Mouse (Mus musculus) lung, embryonic 16.5 days (tissue): ENCODE measurements around the gene Plekhh2. TPM values are rescaled to one million over a fixed set of nuclear protein-coding genes. Genes with fewer than 3 reads are reported as not detected.

Experiments
- ATAC-seq: fragments of 200-750 bp; cut with Nextera tagmentation; 2 replicates; pipeline ENCODE4 v1.8.0; 2017; ENCODE audit warnings: low read depth, mild to moderate bottlenecking, moderate library complexity
- H3K27ac ChIP-seq: fragments of 300-500 bp; sonication (generic); 2 replicates; pipeline ENCODE4 v1.5.1; 2014; ENCODE audit warnings: mild to moderate bottlenecking, control low read depth, low read length
- H3K27me3 ChIP-seq: fragments of 300-500 bp; sonication (generic); 2 replicates; pipeline ENCODE4 v1.6.1; 2014; ENCODE audit warnings: low read depth, low read length, mixed read lengths; ENCODE audit not compliant: control insufficient read depth, insufficient read depth
- H3K36me3 ChIP-seq: fragments of 300-500 bp; sonication (generic); 2 replicates; pipeline ENCODE4 v1.6.1; 2014; ENCODE audit warnings: low read length; ENCODE audit not compliant: control insufficient read depth, insufficient read depth
- H3K4me1 ChIP-seq: fragments of 300-500 bp; sonication (generic); replicated peaks from 2 replicates; pipeline ENCODE4 v1.6.1; 2014; ENCODE audit warnings: low read length, mixed read lengths; ENCODE audit not compliant: control insufficient read depth, insufficient read depth
- H3K4me2 ChIP-seq: fragments of 300-500 bp; sonication (generic); 2 replicates; pipeline ENCODE4 v1.6.1; 2014; ENCODE audit warnings: low read depth, low read length, control low read depth
- H3K4me3 ChIP-seq: fragments of 300-500 bp; sonication (generic); 2 replicates; pipeline ENCODE4 v1.5.1; 2014; ENCODE audit warnings: mild to moderate bottlenecking, low read length, control low read depth
- H3K9ac ChIP-seq: fragments of 300-500 bp; sonication (generic); 2 replicates; pipeline ENCODE4 v1.6.1; 2014; ENCODE audit warnings: low read length, control low read depth
- H3K9me3 ChIP-seq: fragments of 300-500 bp; sonication (generic); 2 replicates; pipeline ENCODE4 v1.6.1; 2016; ENCODE audit warnings: low read length; ENCODE audit not compliant: control insufficient read depth
- WGBS: fragments of 180-500 bp; shearing (Covaris S2); extraction: QIAGEN DNeasy Blood & Tissue Kit; methylation state at CpG from one replicate; pipeline ENCODE4 v1.1.7; 2014; 5-methylcytosine and 5-hydroxymethylcytosine counted together
- polyA plus RNA-seq: library from polyadenylated mRNA; unstranded; fragments of >200 nt; fragmentation: Nextera tagmentation; extraction: Ambion mirVana; gene quantifications from 2 replicates; pipeline ENCODE4 v1.2.1, GENCODE M21; 2015

The Plekhh2 gene
- polyA plus RNA-seq, 1 experiment from 2014 or later: 10.5 TPM

DNA sequence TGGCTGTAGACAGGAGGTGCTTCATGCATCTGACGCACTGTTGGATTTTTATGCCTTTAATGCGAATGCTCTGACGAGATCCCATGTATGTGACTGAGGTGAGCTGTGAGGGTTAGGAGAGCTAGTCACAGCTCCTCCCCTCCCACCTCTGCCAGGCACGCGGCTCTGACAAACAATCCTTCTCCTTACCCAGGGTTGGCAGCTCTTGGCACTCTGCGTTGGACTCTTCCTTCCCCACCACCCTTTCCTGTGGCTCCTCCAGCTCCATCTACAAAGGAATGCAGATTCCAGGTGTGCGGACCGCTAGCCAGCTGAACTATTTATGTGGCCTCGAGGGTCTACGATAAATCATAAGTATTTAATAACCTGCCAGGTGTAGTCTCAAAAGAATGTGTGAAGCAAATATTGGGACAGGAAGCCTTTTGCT lies 84.3 kb downstream of the Plekhh2 start:
- H3K27ac ChIP-seq: peak overlapping the region; percentile 55
- H3K4me3 ChIP-seq: no peak overlapping the region
- no peak overlapping the region for H3K9ac ChIP-seq
- peaks cover 7% of the 10 kb centered on the region for H3K4me1 ChIP-seq
- peak; percentile 94 for ATAC-seq
- H3K36me3 ChIP-seq: peaks cover 13% of the 10 kb centered on the region
- peak overlapping the region; percentile 20; the same call in 1 of the 2 replicates for H3K4me2 ChIP-seq
- no peaks in the 10 kb centered on the region for H3K9me3 ChIP-seq
- 30% methylated on average over 10 of the region's 10 CpGs for WGBS
- no peaks in the 10 kb centered on the region for H3K27me3 ChIP-seq

DNA sequence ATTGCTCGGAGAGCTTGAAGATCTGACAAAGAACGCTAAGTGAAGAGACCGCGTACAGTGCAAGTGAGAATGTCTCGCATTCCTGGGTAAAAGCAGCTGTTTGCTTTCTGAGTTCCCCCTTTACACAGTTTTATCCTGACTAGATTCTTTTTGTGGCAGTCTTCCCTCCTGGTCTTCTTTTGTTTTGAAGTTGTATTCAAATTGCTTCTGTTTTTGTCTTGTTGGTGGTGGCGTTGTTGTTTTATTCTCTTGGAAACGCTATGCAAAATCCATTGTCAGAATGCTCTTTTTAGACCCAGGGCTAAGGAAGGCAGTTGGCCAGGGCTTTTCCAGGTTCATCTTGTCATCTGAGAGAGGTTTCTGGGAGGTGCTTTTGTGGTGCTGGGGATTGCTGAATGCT lies 84.8 kb downstream of the Plekhh2 start:
- H3K9me3 ChIP-seq: no peaks in the 10 kb centered on the region
- no peak overlapping the region for H3K9ac ChIP-seq
- H3K4me2 ChIP-seq: no peak overlapping the region
- WGBS: 54% methylated on average over 7 of the region's 7 CpGs
- peak overlapping the region; percentile 52 for H3K27ac ChIP-seq
- peaks cover 7% of the 10 kb centered on the region for H3K4me1 ChIP-seq
- ATAC-seq: peak; percentile 49; the same call in 1 of the 2 replicates
- H3K4me3 ChIP-seq: no peak overlapping the region
- no peaks in the 10 kb centered on the region for H3K27me3 ChIP-seq
- H3K36me3 ChIP-seq: peaks cover 10% of the 10 kb centered on the region

DNA sequence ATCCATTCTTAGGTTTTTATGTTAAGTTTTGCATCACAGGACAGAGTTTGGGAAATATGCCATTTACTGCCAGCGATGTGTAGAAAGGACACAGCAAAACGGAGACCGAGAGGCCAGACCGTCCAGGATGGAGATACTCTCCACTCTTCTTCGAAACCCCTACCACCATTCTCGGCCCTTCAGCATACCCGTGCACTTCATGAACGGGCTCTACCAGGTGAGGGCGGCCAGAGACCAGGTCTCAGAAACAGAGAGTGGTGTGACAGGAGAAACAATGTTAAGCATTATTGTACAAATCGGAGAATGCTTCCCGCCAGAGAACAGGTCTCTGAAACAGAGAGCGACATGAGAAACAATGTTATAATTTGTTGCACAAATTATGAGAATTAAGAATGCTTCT lies 86.2 kb downstream of the Plekhh2 start:
- 88% methylated on average over 12 of the region's 12 CpGs for WGBS

DNA sequence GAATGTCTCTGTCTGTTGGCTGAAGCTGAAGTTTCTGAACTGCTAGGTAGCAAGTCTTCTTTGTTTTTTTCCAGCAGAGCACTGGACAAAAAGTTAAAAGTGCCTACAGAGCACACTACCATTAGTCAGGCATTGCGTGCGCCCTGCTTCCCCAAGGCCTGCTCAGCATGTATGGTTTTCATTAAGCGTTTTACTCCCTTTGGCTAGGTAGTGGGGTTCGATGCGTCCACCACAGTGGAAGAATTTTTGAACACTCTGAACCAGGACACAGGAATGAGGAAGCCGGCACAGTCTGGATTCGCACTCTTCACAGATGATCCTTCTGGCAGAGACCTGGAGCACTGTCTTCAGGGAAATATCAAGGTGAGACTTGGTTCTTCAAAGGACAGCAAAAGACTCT lies 87.2 kb downstream of the Plekhh2 start:
- Histone ChIP-seq H3K27me3 (no peaks in the 10 kb centered on the region), H3K9me3 (no peaks in the 10 kb centered on the region), H3K4me3 (no peak overlapping the region), H3K4me1 (peaks cover 17% of the 10 kb centered on the region), H3K36me3 (peaks cover 4% of the 10 kb centered on the region; the same call in 1 of the 2 replicates), H3K27ac (no peak overlapping the region), H3K9ac (no peak overlapping the region), H3K4me2 (no peak overlapping the region)
- WGBS: 89% methylated on average over 7 of the region's 7 CpGs
- ATAC-seq: no peak

More for the DNA sequence above, 86.2 kb downstream of the Plekhh2 start:
- no peak overlapping the region for H3K4me3 ChIP-seq
- no peak overlapping the region for H3K9ac ChIP-seq
- H3K4me2 ChIP-seq: no peak overlapping the region
- H3K27me3 ChIP-seq: no peaks in the 10 kb centered on the region
- peaks cover 6% of the 10 kb centered on the region; the same call in 1 of the 2 replicates for H3K36me3 ChIP-seq
- no peaks in the 10 kb centered on the region for H3K9me3 ChIP-seq
- peaks cover 8% of the 10 kb centered on the region for H3K4me1 ChIP-seq
- no peak for ATAC-seq
- H3K27ac ChIP-seq: no peak overlapping the region

DNA sequence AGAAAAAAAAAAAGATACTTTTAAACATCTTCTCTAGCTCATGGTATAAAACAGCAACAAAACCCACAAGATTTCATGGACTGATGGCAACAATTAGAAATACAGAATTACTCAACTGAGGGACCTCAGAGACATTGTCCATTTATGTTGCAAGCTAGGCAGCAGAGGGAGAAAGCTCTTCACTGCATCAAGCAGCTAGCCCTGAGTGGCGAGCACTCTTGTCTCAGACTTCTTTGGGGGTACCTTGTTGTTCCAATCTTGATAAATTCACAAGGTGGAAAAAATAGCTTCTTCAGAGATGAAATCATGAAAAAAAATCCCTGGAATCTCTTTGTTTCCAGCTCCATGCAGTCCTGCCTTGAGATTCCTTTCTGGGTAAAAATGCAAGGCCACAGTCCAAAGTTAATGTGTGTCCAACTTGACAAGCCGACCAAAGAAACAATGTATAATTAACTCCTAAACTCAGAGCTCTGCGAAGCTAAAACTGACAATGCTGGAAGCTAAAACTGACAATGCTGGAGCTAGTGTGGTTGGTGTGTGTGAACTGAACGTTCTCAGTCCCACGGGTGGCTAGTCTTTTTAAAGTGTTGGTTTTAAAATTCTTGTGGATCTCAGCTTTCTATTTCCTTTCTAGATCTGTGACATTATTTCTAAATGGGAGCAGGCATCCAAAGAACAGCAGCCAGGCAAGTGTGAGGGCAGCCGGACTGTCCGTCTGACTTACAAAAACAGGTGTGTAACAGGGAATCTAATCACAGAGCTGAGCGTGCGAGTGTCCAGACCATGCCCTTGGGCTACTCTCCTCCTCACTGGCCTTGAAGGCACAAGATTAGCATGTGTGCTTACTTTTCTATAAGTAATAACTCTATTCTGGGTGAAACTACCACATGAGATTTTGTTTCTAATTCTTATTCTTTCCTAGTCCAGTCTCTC lies 88.6 kb downstream of the Plekhh2 start:
- no peaks in the 10 kb centered on the region for H3K36me3 ChIP-seq
- H3K27me3 ChIP-seq: no peaks in the 10 kb centered on the region
- H3K9ac ChIP-seq: no peak overlapping the region
- H3K4me1 ChIP-seq: peaks cover 17% of the 10 kb centered on the region
- WGBS: 61% methylated on average over 9 of the region's 9 CpGs
- no peaks in the 10 kb centered on the region for H3K9me3 ChIP-seq
- H3K4me3 ChIP-seq: no peak overlapping the region
- H3K4me2 ChIP-seq: no peak overlapping the region
- ATAC-seq: no peak
- peak overlapping the region; percentile 3; the same call in 1 of the 2 replicates for H3K27ac ChIP-seq

DNA sequence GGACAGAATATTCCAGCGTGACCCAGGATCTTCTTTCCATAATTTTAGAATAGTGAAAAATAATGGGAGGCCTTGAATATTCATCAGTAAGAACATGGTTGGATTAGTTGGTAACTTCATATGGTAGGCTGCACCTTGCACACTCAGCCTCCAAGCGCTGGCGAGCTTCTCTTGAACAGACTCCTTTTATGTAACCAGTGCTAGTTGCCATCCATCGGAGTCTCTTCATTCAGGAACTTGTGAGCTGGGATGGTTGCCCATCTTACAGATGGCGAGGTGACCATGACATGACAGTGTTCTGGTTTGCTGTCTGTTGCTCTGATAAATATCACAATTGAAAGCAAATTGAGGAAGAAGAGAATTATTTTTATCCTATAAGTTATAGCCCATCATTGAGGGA lies 90.1 kb downstream of the Plekhh2 start:
- H3K27me3 ChIP-seq: no peaks in the 10 kb centered on the region
- 95% methylated on average over 5 of the region's 5 CpGs for WGBS
- ATAC-seq: no peak
- H3K4me1 ChIP-seq: peaks cover 13% of the 10 kb centered on the region
- H3K9me3 ChIP-seq: no peaks in the 10 kb centered on the region
- H3K36me3 ChIP-seq: peaks cover under 1% of the 10 kb centered on the region; the same call in 1 of the 2 replicates
- no peak overlapping the region for H3K4me2 ChIP-seq
- H3K27ac ChIP-seq: no peak overlapping the region
- H3K9ac ChIP-seq: no peak overlapping the region
- no peak overlapping the region for H3K4me3 ChIP-seq

DNA sequence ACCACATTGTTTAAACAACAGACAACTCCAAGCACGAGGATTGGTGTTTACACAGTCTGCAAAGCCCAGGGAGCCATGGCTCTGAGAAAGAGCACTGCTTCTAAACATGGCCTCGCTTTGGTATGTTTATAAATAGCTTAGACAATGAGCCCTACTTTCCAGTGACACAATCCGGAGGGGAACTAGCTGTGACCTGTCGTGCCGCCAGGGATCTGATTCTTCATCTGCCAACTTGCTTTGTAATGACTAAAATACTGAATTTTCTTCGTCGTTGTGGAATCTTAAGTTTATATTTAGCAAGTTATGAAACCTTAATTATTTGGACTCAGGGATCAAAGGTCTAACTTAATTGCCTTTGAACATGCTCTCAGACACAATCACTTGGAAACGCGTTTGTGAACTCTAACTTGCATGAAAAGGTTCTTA lies 91.5 kb downstream of the Plekhh2 start:
- peak; percentile 93 for ATAC-seq

DNA sequence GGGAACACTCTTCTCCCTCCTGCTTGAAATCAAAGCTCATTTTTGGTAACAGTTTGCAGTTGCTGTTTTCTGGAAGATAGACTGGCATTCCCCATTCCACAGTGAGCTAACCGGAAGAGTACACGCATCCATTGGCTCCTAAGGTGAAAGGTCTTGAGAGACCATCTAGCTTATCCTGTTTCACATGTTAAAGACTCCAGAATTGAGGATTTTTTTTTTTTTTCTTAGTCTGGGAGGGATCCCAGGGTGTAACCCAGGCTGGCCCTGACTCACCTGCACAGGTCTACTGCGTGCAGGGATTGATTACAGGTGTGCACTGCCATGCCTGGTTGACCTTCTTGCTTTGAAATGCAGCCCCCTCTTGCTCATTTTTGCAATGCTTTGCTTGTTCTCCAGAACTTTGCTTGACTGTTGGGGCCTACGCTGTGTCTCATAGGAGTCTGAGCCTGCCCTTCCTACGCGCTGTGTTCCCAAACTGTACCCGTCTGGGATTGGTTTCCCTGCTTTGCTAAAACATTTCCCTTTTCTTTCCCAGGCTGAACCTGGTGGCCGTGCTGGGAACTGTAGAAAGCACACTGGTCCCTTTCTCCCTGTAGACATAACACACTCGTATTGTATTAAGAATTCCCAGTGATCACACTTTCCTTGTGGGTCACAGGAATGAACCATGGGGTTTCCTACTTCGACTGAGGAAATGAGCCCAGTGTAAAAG lies 92.2 kb downstream of the Plekhh2 start:
- Histone ChIP-seq H3K36me3 (peaks cover 4% of the 10 kb centered on the region; the same call in 1 of the 2 replicates), H3K4me2 (no peak overlapping the region), H3K4me1 (peaks cover 13% of the 10 kb centered on the region), H3K27ac (peak overlapping the region; percentile 76), H3K9ac (no peak overlapping the region), H3K9me3 (no peaks in the 10 kb centered on the region), H3K27me3 (no peaks in the 10 kb centered on the region), H3K4me3 (no peak overlapping the region)
- WGBS: 82% methylated on average over 10 of the region's 10 CpGs
- peak; percentile 29 for ATAC-seq

More for the DNA sequence above, 91.5 kb downstream of the Plekhh2 start:
- Histone ChIP-seq H3K4me1 (peaks cover 13% of the 10 kb centered on the region), H3K4me2 (no peak overlapping the region), H3K36me3 (peaks cover 4% of the 10 kb centered on the region; the same call in 1 of the 2 replicates), H3K9ac (no peak overlapping the region), H3K27ac (peak overlapping the region; percentile 76), H3K27me3 (no peaks in the 10 kb centered on the region), H3K4me3 (no peak overlapping the region), H3K9me3 (no peaks in the 10 kb centered on the region)
- WGBS: 20% methylated on average over 9 of the region's 9 CpGs

DNA sequence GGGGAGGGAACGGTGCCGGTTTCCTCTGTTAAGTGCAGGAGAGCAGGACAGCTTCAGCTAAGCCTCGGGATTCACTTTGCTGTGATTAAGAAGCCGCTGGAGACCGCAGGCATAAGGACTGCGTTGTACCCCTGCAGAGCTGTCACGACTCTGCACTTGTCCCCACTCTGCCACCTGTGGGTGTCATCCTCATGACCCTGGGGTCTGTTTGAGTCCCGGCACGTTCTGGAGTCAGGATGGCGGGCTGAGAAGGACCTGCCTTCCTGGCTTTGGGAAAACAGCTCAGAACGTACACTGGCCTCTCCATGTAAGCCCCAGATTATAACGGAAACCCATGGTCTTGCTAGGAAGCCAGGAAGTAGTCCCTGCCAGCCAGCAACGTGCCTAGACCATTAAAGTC lies 95.3 kb downstream of the Plekhh2 start:
- WGBS: 52% methylated on average over 13 of the region's 13 CpGs

More for the DNA sequence above, 95.3 kb downstream of the Plekhh2 start:
- no peak for ATAC-seq
- H3K4me3 ChIP-seq: no peak overlapping the region
- no peak overlapping the region for H3K9ac ChIP-seq
- no peaks in the 10 kb centered on the region for H3K27me3 ChIP-seq
- no peaks in the 10 kb centered on the region for H3K9me3 ChIP-seq
- H3K4me2 ChIP-seq: no peak overlapping the region
- H3K27ac ChIP-seq: no peak overlapping the region
- peaks cover 10% of the 10 kb centered on the region for H3K4me1 ChIP-seq
- peaks cover 9% of the 10 kb centered on the region; the same call in 1 of the 2 replicates for H3K36me3 ChIP-seq
